Mouse (Mus musculus) MEL (cell line): ENCODE data around the gene Frmd4b. TPM values are rescaled to one million over a fixed set of nuclear protein-coding genes. Genes with fewer than 3 reads are reported as not detected.

Experiments
- DNase-seq: peaks from one replicate; pipeline ENCODE4 v3.0.0; 2011; ENCODE audit warnings: low read depth, low spot score
- H3K27ac ChIP-seq: 2 replicates; pipeline ENCODE4 v1.5.1; 2012; ENCODE audit warnings: low read depth, mild to moderate bottlenecking, control low read depth, low read length, moderate library complexity; ENCODE audit not compliant: control insufficient read depth
- H3K27me3 ChIP-seq, 2 experiments: fragments of 150-350 bp in 1 of 2; sonication (generic) in 1 of 2; 2 replicates each; pipeline ENCODE4 v1.6.1; 2012; ENCODE audit warnings: low read length in 2 of 2, mild to moderate bottlenecking in 2 of 2, improper control_type of control experiment in 1 of 2, moderate library complexity in 1 of 2; ENCODE audit not compliant: insufficient read depth in 2 of 2, control insufficient read depth in 1 of 2
- H3K36me3 ChIP-seq, 2 experiments: 2 replicates each; pipeline ENCODE4 v1.6.1; 2012 to 2014; ENCODE audit warnings: low read length in 2 of 2, improper control_type of control experiment in 1 of 2, inconsistent platforms in 1 of 2, mild to moderate bottlenecking in 1 of 2; ENCODE audit not compliant: insufficient read depth in 2 of 2, control insufficient read depth in 1 of 2
- H3K4me1 ChIP-seq, 2 experiments: fragments of 150-350 bp in 1 of 2; sonication (generic) in 1 of 2; 2 replicates each; pipeline ENCODE4 v1.6.1; 2012; ENCODE audit warnings: low read length in 2 of 2, improper control_type of control experiment in 1 of 2, mild to moderate bottlenecking in 1 of 2; ENCODE audit not compliant: insufficient read depth in 2 of 2, control insufficient read depth in 1 of 2
- H3K4me3 ChIP-seq, 2 experiments: fragments of 150-350 bp in 1 of 2; sonication (generic) in 1 of 2; 2 replicates each; pipeline ENCODE4 v1.5.1; 2012; ENCODE audit warnings: low read depth in 2 of 2, low read length in 2 of 2, mild to moderate bottlenecking in 2 of 2, moderate library complexity in 2 of 2, control low read depth in 1 of 2, improper control_type of control experiment in 1 of 2; ENCODE audit not compliant: control insufficient read depth in 1 of 2, insufficient read depth in 1 of 2
- H3K79me2 ChIP-seq: 2 replicates; pipeline ENCODE4 v1.6.1; 2012; ENCODE audit warnings: mild to moderate bottlenecking, low read length, moderate library complexity; ENCODE audit not compliant: control insufficient read depth, poor library complexity, insufficient read depth
- H3K9ac ChIP-seq: 2 replicates; pipeline ENCODE4 v1.6.1; 2012; ENCODE audit warnings: low read depth, mild to moderate bottlenecking, control low read depth, low read length, moderate library complexity; ENCODE audit not compliant: control insufficient read depth, poor library complexity, severe bottlenecking
- H3K9me3 ChIP-seq: fragments of 150-350 bp; sonication (generic); replicated peaks from 2 replicates; pipeline ENCODE4 v1.6.1; 2012; ENCODE audit warnings: mild to moderate bottlenecking, low read length, improper control_type of control experiment, moderate library complexity; ENCODE audit not compliant: insufficient read depth
- BHLHE40 ChIP-seq: IDR thresholded peaks from 2 replicates; pipeline ENCODE4 v1.6.1; 2012; ENCODE audit warnings: low read depth, mild to moderate bottlenecking, inconsistent platforms, low read length, improper control_type of control experiment, borderline replicate concordance
- CHD1 ChIP-seq: IDR thresholded peaks from 2 replicates; pipeline ENCODE4 v1.6.1; 2012; ENCODE audit warnings: low read depth, mild to moderate bottlenecking, inconsistent platforms, low read length, improper control_type of control experiment
- CHD2 ChIP-seq: IDR thresholded peaks from 2 replicates; pipeline ENCODE4 v1.6.1; 2011; ENCODE audit warnings: low read length, improper control_type of control experiment
- CTCF ChIP-seq, 3 experiments: IDR thresholded peaks in 2 of 3; conservative IDR thresholded peaks in 1 of 3; 2 replicates each; pipeline ENCODE4 v1.5.1; 2011 to 2012; ENCODE audit warnings: low read length in 3 of 3, low read depth in 2 of 3, mild to moderate bottlenecking in 2 of 3, improper control_type of control experiment in 1 of 3, inconsistent platforms in 1 of 3, mixed read lengths in 1 of 3, moderate library complexity in 1 of 3; ENCODE audit not compliant: control insufficient read depth in 1 of 3, insufficient read depth in 1 of 3, poor library complexity in 1 of 3, severe bottlenecking in 1 of 3
- ELF1 ChIP-seq: IDR thresholded peaks from 2 replicates; pipeline ENCODE4 v1.6.1; 2014; ENCODE audit warnings: low read depth, mild to moderate bottlenecking, inconsistent platforms, low read length, improper control_type of control experiment, moderate library complexity
- EP300 ChIP-seq, 2 experiments: IDR thresholded peaks; 2 replicates each; pipeline ENCODE4 v1.6.1; 2011; ENCODE audit warnings: improper control_type of control experiment in 2 of 2, low read length in 2 of 2, low read depth in 1 of 2, mild to moderate bottlenecking in 1 of 2
- HCFC1 ChIP-seq: IDR thresholded peaks from 2 replicates; pipeline ENCODE4 v1.6.1; 2012; ENCODE audit warnings: low read depth, mild to moderate bottlenecking, inconsistent platforms, low read length, improper control_type of control experiment, moderate library complexity
- KAT2A ChIP-seq: conservative IDR thresholded peaks from 2 replicates; pipeline ENCODE4 v1.6.1; 2012; ENCODE audit warnings: low read depth, low read length, improper control_type of control experiment, inconsistent platforms
- MAX ChIP-seq: IDR thresholded peaks from 2 replicates; pipeline ENCODE4 v1.6.1; 2011; ENCODE audit warnings: low read length, improper control_type of control experiment
- MAZ ChIP-seq: IDR thresholded peaks from 2 replicates; pipeline ENCODE4 v1.6.1; 2012; ENCODE audit warnings: low read depth, mild to moderate bottlenecking, inconsistent platforms, low read length, improper control_type of control experiment
- MEF2A ChIP-seq: IDR thresholded peaks from 2 replicates; pipeline ENCODE4 v1.6.1; 2014; ENCODE audit warnings: low read depth, mild to moderate bottlenecking, inconsistent platforms, low read length, improper control_type of control experiment; ENCODE audit not compliant: poor library complexity, insufficient replicate concordance, severe bottlenecking; ENCODE audit errors: extremely low read depth
- MYB ChIP-seq: IDR thresholded peaks from 2 replicates; pipeline ENCODE4 v1.6.1; 2011; ENCODE audit warnings: mild to moderate bottlenecking, low read depth, low read length, improper control_type of control experiment
- MYC ChIP-seq: IDR thresholded peaks from 2 replicates; pipeline ENCODE4 v1.6.1; 2011; ENCODE audit warnings: low read depth, mild to moderate bottlenecking, low read length, improper control_type of control experiment, moderate library complexity
- NELFE ChIP-seq: IDR thresholded peaks from 2 replicates; pipeline ENCODE4 v1.6.1; 2011; ENCODE audit warnings: low read depth, low read length, improper control_type of control experiment
- POLR2A ChIP-seq, 2 experiments: IDR thresholded peaks; 2 replicates each; pipeline ENCODE4 v1.6.1; 2011 to 2012; ENCODE audit warnings: low read length in 2 of 2, mild to moderate bottlenecking in 2 of 2, control low read depth in 1 of 2, improper control_type of control experiment in 1 of 2, low read depth in 1 of 2, moderate library complexity in 1 of 2; ENCODE audit not compliant: control insufficient read depth in 1 of 2, insufficient read depth in 1 of 2, poor library complexity in 1 of 2
- POLR2AphosphoS2 ChIP-seq: IDR thresholded peaks from 2 replicates; pipeline ENCODE4 v1.6.1; 2011; ENCODE audit warnings: low read length, improper control_type of control experiment
- POLR2AphosphoS5 ChIP-seq: IDR thresholded peaks from 2 replicates; pipeline ENCODE4 v1.6.1; 2012; ENCODE audit warnings: low read depth, borderline replicate concordance, mild to moderate bottlenecking, inconsistent platforms, low read length, moderate library complexity, mixed read lengths
- RAD21 ChIP-seq: IDR thresholded peaks from 2 replicates; pipeline ENCODE4 v1.6.1; 2011; ENCODE audit warnings: mild to moderate bottlenecking, low read depth, low read length, improper control_type of control experiment
- SIN3A ChIP-seq: IDR thresholded peaks from 2 replicates; pipeline ENCODE4 v1.6.1; 2012; ENCODE audit warnings: low read length, improper control_type of control experiment, inconsistent platforms
- SMC3 ChIP-seq: IDR thresholded peaks from 2 replicates; pipeline ENCODE4 v1.6.1; 2011; ENCODE audit warnings: low read depth, low read length, improper control_type of control experiment
- TBP ChIP-seq: IDR thresholded peaks from 2 replicates; pipeline ENCODE4 v1.8.0; 2011; ENCODE audit warnings: low read depth, low read length, improper control_type of control experiment
- UBTF ChIP-seq: IDR thresholded peaks from 2 replicates; pipeline ENCODE4 v1.6.1; 2012; ENCODE audit warnings: low read depth, mild to moderate bottlenecking, inconsistent platforms, low read length, improper control_type of control experiment, moderate library complexity, borderline replicate concordance; ENCODE audit not compliant: insufficient read depth
- USF1 ChIP-seq: IDR thresholded peaks from 2 replicates; pipeline ENCODE4 v1.6.1; 2014; ENCODE audit warnings: low read depth, mild to moderate bottlenecking, inconsistent platforms, low read length, improper control_type of control experiment, moderate library complexity
- USF2 ChIP-seq, 2 experiments: IDR thresholded peaks; 2 replicates each; pipeline ENCODE4 v1.6.1; 2011 to 2012; ENCODE audit warnings: improper control_type of control experiment in 2 of 2, low read length in 2 of 2, borderline replicate concordance in 1 of 2, inconsistent platforms in 1 of 2, low read depth in 1 of 2, mild to moderate bottlenecking in 1 of 2; ENCODE audit not compliant: insufficient read depth in 1 of 2
- ZC3H11A ChIP-seq: IDR thresholded peaks from 2 replicates; pipeline ENCODE4 v1.6.1; 2012; ENCODE audit warnings: low read depth, mild to moderate bottlenecking, inconsistent platforms, low read length, improper control_type of control experiment
- ZMIZ1 ChIP-seq: IDR thresholded peaks from 2 replicates; pipeline ENCODE4 v1.6.1; 2012; ENCODE audit warnings: low read depth, mild to moderate bottlenecking, inconsistent platforms, low read length, improper control_type of control experiment, moderate library complexity
- polyA plus RNA-seq, 2 experiments: library from polyadenylated mRNA; stranded (reverse) in 1 of 2; unstranded in 1 of 2; fragments of >175 nt in 1 of 2; fragments of >200 nt in 1 of 2; gene quantifications; 2 replicates each; pipeline versions ENCODE4 v1.2.1 to v1.2.4; 2012; ENCODE audit warnings: low replicate concordance in 2 of 2, low read depth in 1 of 2; ENCODE audit not compliant: insufficient read length in 2 of 2, insufficient read depth in 1 of 2, missing spikeins in 1 of 2
- total RNA-seq: library from RNA; depleted of rRNA; stranded (reverse); fragments of 300-350 nt; gene quantifications from 2 replicates; pipeline ENCODE4 v1.2.3, GENCODE M21; 2012

The Frmd4b gene
- total and polyA plus RNA-seq, 3 experiments = 0.18 TPM; not detected in 2

- peak; percentile 76 for DNase-seq
- Histone ChIP-seq H3K4me3 (peak overlapping the region; percentile 45 to 53), H3K4me1 (no peaks in the 10 kb centered on the region)
These were observed 339.1 kb downstream of the Frmd4b start for GRCm38 (mm10) chr6:97278014-97278787.

GRCm38 (mm10) chr6:97276890-97277497 lies 340.3 kb downstream of the Frmd4b start:
- peak; percentile 12 for DNase-seq

More at GRCm38 (mm10) chr6:97278014-97278787, 339.1 kb downstream of the Frmd4b start:
- Histone ChIP-seq H3K27ac (no peak overlapping the region), H3K36me3 (no peaks in the 10 kb centered on the region), H3K27me3 (no peaks in the 10 kb centered on the region; a peak in 1 of 4 replicates), H3K9ac (peak overlapping the region; percentile 47), H3K79me2 (no peaks in the 10 kb centered on the region), H3K9me3 (no peaks in the 10 kb centered on the region)
- TF ChIP-seq RAD21 (peak; percentile 80), USF2 (IDR thresholded peaks at IDR 0.05; ENCODE audit: borderline replicate concordance in 1 of 2, insufficient read depth in 1 of 2, low read depth in 1 of 2, low read length in 2 of 2) (no peak), KAT2A (no peak), POLR2A (IDR thresholded peaks at IDR 0.05; ENCODE audit: control insufficient read depth in 1 of 2, insufficient read depth in 1 of 2, low read depth in 1 of 2, low read length in 2 of 2, poor library complexity in 1 of 2) (no peak; a peak in 1 of 4 replicates), USF1 (no peak), ZMIZ1 (no peak), CTCF (IDR thresholded peaks at IDR 0.05 in 2 of 3, conservative IDR thresholded peaks at IDR 0.05 in 1 of 3; ENCODE audit: control insufficient read depth in 1 of 3, insufficient read depth in 1 of 3, low read depth in 2 of 3, low read length in 3 of 3, poor library complexity in 1 of 3, severe bottlenecking in 1 of 3) (peak; percentile 77 to 81 (median 80)), SMC3 (peak; percentile 70), MAX (no peak), SIN3A (no peak), CHD1 (no peak), TBP (no peak), MYC (no peak), ZC3H11A (peak; percentile 69)

More at GRCm38 (mm10) chr6:97276890-97277497, 340.3 kb downstream of the Frmd4b start:
- H3K79me2 ChIP-seq = no peaks in the 10 kb centered on the region
- H3K27me3 ChIP-seq = no peaks in the 10 kb centered on the region; a peak in 1 of 4 replicates
- no peak overlapping the region for H3K27ac ChIP-seq
- TF ChIP-seq HCFC1 (no peak), MAZ (no peak), TBP (no peak), CTCF (IDR thresholded peaks at IDR 0.05 in 2 of 3, conservative IDR thresholded peaks at IDR 0.05 in 1 of 3; ENCODE audit: control insufficient read depth in 1 of 3, insufficient read depth in 1 of 3, low read depth in 2 of 3, low read length in 3 of 3, poor library complexity in 1 of 3, severe bottlenecking in 1 of 3) (no peak), NELFE (no peak), KAT2A (no peak), EP300 (IDR thresholded peaks at IDR 0.05; ENCODE audit: low read depth in 1 of 2, low read length in 2 of 2) (no peak), ELF1 (no peak), CHD2 (no peak), CHD1 (no peak), BHLHE40 (no peak), UBTF (no peak), POLR2AphosphoS2 (no peak), POLR2AphosphoS5 (no peak), SIN3A (no peak), MEF2A (no peak), MYB (no peak)
- TF ChIP-seq, all 39 proteins: peak for 0
- Histone ChIP-seq H3K4me3 (no peak overlapping the region), H3K9ac (no peak overlapping the region), H3K9me3 (no peaks in the 10 kb centered on the region), H3K36me3 (no peaks in the 10 kb centered on the region), H3K4me1 (no peaks in the 10 kb centered on the region)
